Mouse (Mus musculus): ENCODE data around the gene Hoxc8.

The Hoxc8 gene

DNA sequence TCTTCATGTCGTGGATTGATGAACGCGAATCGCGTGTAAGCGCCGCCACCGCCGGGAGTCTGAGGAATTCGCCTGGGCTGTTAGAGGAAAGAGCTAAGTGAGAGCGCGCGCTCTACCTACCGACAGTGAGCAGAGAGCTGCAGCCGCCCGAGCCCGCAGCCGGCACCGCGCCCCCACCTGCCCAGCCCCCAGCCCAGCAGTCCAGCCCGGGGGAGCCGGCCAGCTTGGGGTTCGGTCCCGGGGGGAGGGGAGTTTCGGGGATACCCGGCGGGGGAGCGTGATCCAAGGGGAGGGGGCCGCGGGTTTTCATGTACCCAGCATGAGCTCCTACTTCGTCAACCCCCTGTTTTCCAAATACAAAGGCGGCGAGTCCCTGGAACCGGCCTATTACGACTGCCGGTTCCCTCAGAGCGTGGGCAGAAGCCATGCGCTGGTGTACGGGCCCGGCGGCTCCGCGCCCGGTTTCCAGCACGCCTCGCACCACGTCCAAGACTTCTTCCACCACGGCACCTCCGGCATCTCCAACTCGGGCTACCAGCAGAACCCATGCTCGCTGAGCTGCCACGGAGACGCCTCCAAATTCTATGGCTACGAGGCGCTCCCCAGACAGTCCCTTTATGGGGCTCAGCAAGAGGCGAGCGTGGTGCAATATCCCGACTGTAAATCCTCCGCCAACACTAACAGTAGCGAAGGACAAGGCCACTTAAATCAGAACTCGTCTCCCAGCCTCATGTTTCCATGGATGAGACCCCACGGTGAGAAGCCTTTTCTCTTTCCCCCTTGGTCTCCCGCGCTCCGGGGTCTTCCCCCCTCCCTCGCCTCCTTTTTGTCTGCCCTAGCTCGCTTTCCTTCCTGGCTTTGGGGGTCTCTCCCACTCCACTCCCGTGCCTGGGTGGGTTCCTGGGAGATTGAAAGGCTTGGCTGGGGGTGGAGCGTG is at the start of gene Hoxc8:
Gene Hoxc8, plus strand, starts transcription at position 147 of the 937 bp plus-strand sequence.
- no peak for DNase-seq (ENCODE audit: low spot score)

GRCm38 (mm10) chr15:102942739-102943467 is 47.5 kb upstream of the Hoxc8 start:
- no peak for DNase-seq (ENCODE audit: low spot score)

DNA sequence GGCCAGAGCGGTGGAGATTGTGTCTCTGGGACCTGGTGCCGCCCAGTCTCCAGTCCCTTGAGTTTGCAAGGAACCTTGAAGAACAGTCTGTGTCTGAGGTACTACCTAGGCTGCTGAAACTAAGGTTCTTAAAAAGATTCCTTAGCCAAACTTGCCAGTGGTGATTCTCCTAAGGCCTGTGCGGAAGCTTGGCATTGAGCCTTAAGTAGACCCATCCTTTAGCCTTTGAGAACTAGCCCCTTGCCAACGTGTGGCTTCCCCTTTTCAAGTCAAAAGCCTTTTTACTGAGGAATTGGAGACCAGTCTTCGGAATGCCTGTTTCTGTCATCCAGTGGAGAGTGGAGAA is 47.0 kb upstream of the Hoxc8 start:
- no peak for DNase-seq (ENCODE audit: low spot score)

DNA sequence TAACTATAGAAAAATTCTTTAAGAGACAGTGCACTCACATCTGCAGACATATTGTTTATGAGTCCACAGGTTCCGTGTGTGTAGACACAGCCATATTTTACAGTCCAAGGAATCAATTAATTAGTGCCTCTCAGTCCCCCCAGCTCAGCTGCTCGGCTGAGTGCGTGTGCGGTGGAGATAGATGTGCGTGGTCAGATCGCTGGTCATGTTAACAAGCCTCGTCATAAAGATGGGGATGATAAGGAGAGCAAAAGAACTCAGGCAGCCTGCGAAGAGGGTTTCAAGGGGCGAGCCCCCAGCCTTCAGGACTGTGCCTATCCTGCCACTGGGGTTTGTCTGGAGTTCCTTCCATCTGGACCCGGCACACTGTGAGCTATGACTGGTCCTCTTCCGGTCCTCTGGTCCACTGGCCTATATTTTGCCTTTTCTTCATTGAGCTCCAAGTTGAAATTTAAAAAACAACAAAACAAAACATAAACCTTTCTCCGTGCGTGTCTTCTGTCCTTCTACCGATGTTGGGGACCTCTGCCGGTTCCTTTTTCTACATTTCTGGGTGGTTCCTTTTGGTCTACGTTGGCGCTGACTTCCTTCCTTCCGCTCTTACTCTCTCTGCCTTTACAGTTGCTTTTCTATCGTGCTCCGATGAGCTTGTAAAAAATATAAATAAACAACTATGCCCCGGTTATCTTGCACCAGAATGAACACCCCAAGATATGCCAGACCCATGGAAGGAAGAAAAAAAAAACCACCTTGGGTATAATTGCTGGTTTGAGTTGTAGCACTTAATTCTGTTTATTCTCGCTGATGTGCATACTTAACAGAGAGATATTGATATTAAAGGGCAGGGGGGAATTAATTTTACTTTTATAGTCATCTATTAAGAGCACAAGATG is 45.0 kb upstream of the Hoxc8 start:
- no peak for DNase-seq (ENCODE audit: low spot score)

DNA sequence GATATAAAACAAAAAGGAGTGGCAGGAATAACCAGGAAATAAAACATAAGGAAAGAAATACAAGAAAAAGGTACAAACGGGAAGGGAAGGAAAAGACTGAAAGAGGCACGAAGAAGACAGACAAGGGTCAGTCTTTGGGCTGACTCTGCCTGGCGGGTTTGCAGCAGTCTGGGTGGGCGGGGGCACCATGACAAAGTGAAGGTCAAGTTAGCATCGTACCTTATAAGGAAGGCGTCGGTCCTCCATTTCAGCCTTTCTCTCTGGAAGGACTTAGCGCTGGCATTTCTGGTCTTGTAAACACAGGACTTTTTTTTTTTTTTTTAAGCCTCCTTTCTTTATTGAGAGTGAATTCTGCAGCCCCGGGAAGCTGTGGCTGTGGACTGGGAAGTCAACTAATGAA is 43.1 kb upstream of the Hoxc8 start:
- no peak for DNase-seq (ENCODE audit: low spot score)

GRCm38 (mm10) chr15:102948842-102949241 is 41.6 kb upstream of the Hoxc8 start:
- DNase-seq (ENCODE audit: low spot score), result no peak

DNA sequence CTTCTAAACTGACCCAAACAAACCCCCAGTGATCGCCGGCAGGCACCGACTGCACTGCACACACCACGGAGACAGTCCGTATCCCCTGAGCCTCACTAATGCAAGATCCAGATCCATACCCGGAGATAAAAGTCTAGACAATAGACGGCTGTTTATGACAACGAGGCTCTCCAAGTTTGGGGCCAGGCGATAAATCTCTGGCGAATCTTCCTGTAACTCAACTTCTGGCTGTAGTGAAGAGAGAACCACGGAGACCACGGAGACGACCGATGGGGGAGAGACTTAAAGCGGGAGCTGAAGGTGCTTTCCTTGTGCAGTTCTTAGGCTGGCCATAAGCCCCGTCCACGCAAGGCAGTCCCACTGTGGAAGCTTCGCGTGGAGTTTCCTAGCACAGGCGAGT is 40.7 kb upstream of the Hoxc8 start:
- no peak for DNase-seq (ENCODE audit: low spot score)

DNA sequence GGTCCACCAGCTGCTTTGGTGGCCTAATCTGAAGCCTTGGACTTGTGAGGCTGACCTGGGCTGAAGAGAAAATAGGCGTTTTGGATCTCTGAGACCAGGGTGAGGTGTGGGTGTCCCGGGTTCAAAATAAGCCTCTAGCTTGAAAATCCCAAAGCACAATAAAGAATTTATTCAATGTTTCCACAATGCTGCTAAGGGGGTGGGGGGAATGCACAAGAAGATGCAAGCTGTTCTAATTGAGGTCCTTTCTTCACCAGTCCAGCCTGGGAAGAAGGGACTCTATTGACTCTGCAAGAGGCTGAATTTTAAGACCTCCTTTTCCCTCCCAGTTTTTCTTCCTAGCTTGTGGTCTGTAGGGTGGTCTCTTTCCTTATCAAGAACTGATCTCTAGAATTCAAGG is 39.5 kb upstream of the Hoxc8 start:
- no peak for DNase-seq (ENCODE audit: low spot score)

DNA sequence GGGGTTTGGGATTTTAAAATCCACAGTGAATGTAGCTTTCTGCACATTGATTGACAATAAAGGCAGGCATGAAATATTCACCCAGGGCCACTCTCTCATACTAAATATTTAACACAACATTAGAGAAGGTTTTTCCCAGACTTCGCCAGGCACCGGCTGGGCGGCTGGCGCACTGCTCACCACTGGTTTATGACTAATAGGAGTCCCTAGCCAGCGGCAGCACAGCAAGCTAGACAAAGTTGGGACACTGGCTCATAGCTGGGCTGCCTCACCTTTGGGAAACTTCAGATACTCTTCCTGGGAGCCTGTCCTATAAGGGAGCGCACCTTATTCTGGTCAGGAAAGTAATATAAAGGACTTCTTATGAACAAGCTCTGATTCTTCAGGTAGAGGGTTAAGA is 36.8 kb upstream of the Hoxc8 start:
- DNase-seq (ENCODE audit: low spot score), result no peak

GRCm38 (mm10) chr15:102954192-102955006 is 36.0 kb upstream of the Hoxc8 start, which contains the start of gene Hoxc11:
Gene Hoxc11 (plus strand): TSS chr15:102954427.
- no peak for DNase-seq (ENCODE audit: low spot score)

DNA sequence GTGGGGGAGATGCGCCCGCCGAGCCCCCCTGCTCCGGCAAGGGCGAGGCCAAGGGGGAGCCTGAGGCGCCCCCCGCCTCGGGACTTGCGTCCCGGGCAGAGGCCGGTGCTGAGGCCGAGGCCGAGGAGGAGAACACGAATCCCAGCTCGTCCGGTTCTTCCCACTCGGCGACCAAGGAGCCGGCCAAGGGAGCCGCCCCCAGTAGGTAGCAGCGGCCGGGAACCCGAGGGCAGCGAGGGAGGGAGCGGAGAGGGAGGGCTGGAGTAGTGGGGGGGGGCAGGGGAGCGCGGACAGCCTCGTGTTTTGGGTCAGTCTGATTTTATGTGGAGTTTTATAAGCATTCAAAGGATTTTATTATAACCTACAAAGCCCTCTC is 35.4 kb upstream of the Hoxc8 start:
- no peak for DNase-seq (ENCODE audit: low spot score)

DNA sequence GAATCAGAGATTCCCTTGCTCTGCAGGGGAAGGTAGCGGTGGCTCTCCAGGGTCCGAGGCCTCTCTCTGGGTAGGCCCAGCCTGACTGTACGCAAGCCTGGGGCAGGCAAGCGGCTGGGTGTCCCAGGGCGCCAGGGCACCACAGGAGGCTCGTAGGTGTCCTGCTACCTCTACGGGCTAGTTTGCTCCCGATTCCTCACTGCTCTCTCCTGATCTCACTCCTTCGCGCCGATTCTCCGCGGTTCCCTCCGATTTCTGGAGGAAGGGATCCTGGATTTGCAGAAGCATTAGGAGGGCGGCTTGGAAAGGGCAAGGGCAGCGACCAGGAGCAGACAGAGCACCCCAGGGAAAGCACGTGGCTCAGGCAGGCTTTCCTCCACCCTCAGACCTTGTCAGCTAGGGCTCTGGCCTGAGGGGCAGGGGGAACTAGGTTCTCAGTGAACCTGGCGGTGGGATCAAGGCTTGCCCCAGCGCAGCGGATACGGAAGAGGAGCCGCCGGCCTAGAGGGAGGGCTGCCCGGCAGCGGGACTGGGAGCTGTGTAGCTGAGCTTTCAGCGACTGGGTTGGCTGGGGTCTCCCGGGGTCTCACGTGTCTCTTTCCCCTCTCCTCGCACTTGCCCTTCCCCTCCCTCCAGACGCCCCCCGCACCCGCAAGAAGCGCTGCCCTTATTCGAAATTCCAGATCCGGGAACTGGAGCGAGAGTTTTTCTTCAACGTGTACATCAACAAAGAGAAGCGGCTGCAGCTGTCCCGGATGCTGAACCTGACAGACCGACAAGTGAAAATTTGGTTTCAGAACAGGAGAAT is 34.4 kb upstream of the Hoxc8 start:
- DNase-seq (ENCODE audit: low spot score), result no peak

DNA sequence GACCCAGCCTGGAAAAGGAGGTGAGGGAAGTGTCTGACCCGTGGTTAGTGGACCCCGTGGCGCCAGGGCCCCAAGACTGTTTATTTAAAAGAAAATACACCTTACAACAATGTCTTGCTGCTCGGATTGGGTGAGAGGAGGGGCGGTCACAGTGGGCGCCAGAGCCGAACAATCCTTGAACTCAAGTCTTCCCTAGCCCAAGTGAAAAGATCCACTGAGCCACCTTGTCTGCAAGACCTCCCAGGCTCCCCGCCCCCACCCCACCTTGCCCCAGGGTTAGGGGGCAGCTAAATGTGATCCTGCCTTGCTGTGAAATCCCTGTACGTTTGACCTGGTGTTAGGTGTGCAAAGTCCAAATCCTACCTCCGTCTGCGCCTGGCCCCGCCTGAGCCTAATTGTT is 33.5 kb upstream of the Hoxc8 start:
- DNase-seq (ENCODE audit: low spot score), result no peak

DNA sequence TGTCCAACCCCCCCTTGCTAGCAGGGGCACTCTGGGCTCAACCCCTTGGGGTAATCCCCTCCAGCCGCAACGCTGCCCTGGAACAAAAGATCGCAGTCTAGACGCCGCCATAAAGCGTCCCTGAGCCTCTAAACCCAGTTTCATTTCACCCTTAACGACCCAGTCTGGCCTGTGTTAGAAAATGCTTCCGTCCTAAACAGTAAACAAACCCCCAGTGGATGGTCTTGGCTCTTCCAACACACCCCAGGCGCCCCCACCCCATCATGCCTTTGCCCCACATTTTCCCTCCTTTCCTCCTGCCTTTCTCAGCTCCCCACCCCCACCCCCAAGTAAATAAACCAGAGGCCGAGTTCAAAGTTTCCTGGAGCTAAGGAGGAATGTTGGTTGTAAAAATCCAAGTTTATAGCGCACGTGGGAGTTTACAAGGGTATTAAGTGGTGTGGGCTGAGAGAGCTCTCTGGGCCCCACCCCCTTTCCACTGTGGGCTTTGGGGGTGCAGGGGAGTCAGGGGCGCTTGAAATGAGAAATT is 30.7 kb upstream of the Hoxc8 start:
- no peak for DNase-seq (ENCODE audit: low spot score)

- no peak for DNase-seq (ENCODE audit: low spot score)
Observed at GRCm38 (mm10) chr15:102961728-102962127, 28.7 kb upstream of the Hoxc8 start.

DNA sequence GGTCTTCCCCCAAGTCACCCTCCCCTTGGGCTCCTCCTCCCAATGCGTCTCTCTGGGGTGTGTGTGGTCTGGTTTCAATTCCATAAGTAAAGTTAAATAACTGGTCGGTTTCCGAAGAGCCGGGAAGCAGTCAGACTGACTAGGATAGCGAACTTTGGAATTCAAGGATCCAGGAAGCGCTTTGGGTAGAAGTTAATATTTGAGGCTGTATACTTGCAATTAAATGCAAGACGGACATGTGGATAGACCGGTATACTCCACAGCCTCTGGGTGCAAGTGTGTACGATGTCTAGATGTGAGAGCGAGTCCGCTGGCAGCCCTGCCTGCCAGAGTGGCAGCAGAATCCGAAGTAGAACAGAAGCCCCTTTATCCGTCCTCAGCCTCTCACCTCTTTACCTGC is 27.9 kb upstream of the Hoxc8 start:
- no peak for DNase-seq (ENCODE audit: low spot score)

GRCm38 (mm10) chr15:102963259-102963658 is 27.1 kb upstream of the Hoxc8 start:
- no peak for DNase-seq (ENCODE audit: low spot score)

- no peak for DNase-seq (ENCODE audit: low spot score)
Observed at GRCm38 (mm10) chr15:102963671-102964640, 26.5 kb upstream of the Hoxc8 start.

Data from urinary bladder, postnatal 14 days (tissue).